Mouse (Mus musculus): ENCODE data around the gene Tbx18.

The Tbx18 gene

GRCm38 (mm10) chr9:87729316-87730270 is 1.5 kb downstream of the Tbx18 start:
- ChIA-PET CTCF (interaction anchor here in 3 of 4 experiments (0.6 to 3.5 kb wide), 7 partner anchors 10 to 706 kb away, joined by 3 to 18 read pairs (median 5); no protein-coding TSS in a partner anchor), POLR2A (interaction anchor here in 3 of 4 experiments (0.5 to 3.5 kb wide), 5 partner anchors 10 to 491 kb away, joined by 3 to 17 read pairs (median 6); no protein-coding TSS in a partner anchor)

- ChIA-PET CTCF (no interaction called here), POLR2A (no interaction called here)
These were observed 3.0 kb downstream of the Tbx18 start for GRCm38 (mm10) chr9:87728107-87728506.

- CTCF ChIA-PET: no interaction called here
- POLR2A ChIA-PET: no interaction called here
These were observed 3.7 kb downstream of the Tbx18 start for GRCm38 (mm10) chr9:87727155-87727953.

GRCm38 (mm10) chr9:87721793-87722192 is 9.3 kb downstream of the Tbx18 start:
- ChIA-PET POLR2A (no interaction called here), CTCF (interaction anchor here in 1 of 4 experiments (1.0 kb wide), 1 partner anchor 14 kb away, joined by 3 read pairs; no protein-coding TSS in a partner anchor)

- ChIA-PET POLR2A (no interaction called here), CTCF (no interaction called here)
These were observed 20.7 kb downstream of the Tbx18 start for GRCm38 (mm10) chr9:87710360-87710759.

- POLR2A ChIA-PET: no interaction called here
- CTCF ChIA-PET: interaction anchor here (0.5 to 1.3 kb wide), 18 partner anchors 10 to 1019 kb away, joined by 3 to 10 read pairs (median 3); no protein-coding TSS in a partner anchor
These were observed 22.9 kb downstream of the Tbx18 start for GRCm38 (mm10) chr9:87708151-87708550.

GRCm38 (mm10) chr9:87702267-87702666 is 28.8 kb downstream of the Tbx18 start:
- ChIA-PET CTCF (no interaction called here), POLR2A (no interaction called here)

GRCm38 (mm10) chr9:87686981-87687380 is 44.1 kb downstream of the Tbx18 start:
- ChIA-PET CTCF (no interaction called here), POLR2A (no interaction called here)

GRCm38 (mm10) chr9:87682247-87682646 is 48.8 kb downstream of the Tbx18 start:
- CTCF ChIA-PET: no interaction called here
- POLR2A ChIA-PET: no interaction called here

Measured in embryonic stem cell, embryonic (primary cell).